Mouse (Mus musculus) embryonic fibroblast, embryonic 13.5 days (primary cell): Measurements from ENCODE around the gene Olfr1181.
"Not testable (repeated sequence)": the region's sequence is repeated elsewhere in the genome, so short reads cannot be mapped to it uniquely, and the experiment has no call there.

Experiments used
- CTCF ChIP-seq: IDR thresholded peaks from 2 replicates; pipeline ENCODE4 v1.5.1; 2011; ENCODE audit warnings: mild to moderate bottlenecking, control low read depth, low read length, moderate library complexity, borderline replicate concordance; ENCODE audit not compliant: insufficient read depth
- POLR2A ChIP-seq: IDR thresholded peaks from 2 replicates; pipeline ENCODE4 v1.6.1; 2011; ENCODE audit warnings: low read depth, mild to moderate bottlenecking, control low read depth, low read length, moderate library complexity

DNA sequence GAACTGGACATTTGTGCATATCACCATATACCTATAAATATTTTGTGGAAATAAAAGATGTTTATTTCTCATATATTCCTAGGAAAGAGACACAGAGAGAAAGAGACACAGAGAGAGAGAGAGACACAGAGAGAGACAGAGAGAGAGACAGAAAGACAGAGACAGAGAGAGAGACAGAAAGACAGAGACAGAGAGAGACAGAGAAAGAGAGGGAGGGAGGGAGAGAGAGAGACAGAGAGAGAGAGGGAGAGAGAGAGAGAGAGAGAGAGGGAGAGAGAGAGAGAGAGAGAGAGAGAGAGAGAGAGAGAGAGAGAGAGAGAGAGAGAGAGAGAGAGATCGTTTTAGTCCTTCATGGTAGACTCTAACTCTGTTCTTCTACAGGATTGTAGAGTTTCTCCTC is 28.6 kb upstream of the Olfr1181 start, which contains the start of gene Olfr1183:
- not testable (repeated sequence) for TF ChIP-seq CTCF, POLR2A
